Mouse (Mus musculus) cerebral cortex, adult 2 months (tissue): Measurements from ENCODE around the gene Itprid2.

Experiments used
- WGBS: fragments of 180-500 bp; shearing (Covaris S2); methylation state at CpG from one replicate; pipeline ENCODE4 v1.1.7; 2018; 5-methylcytosine and 5-hydroxymethylcytosine counted together

Itprid2 gene

GRCm38 (mm10) chr2:79634528-79635400, at the start of gene Itprid2:
Gene Itprid2, plus strand, starts transcription at chr2:79635352.
- 2% methylated on average over 44 of the region's 46 CpGs for WGBS

GRCm38 (mm10) chr2:79596177-79596576, 39.0 kb upstream of the Itprid2 start:
- WGBS = 74% methylated on average over 2 of the region's 2 CpGs

DNA sequence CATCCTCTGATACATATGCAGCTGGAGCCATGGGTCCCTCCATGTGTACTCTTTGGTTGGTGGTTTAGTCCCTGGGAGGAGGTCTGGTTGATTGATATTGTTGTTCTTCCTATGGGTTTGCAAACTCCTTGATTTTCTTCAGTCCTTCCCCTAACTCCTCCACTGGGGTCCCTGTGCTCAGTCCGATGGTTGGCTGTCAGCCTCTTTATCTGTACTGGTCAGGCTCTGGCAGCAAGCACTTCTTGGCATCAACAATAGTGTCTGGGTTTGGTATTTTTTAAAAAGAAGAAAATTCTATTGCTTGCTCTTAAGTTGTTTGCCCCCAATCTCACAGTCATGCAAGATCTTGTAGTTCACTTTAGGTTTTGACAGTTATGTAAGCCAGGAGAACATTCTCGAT, 34.0 kb upstream of the Itprid2 start:
- 44% methylated on average over 2 of the region's 2 CpGs for WGBS

- WGBS = 42% methylated on average over 4 of the region's 4 CpGs
These were observed 33.4 kb upstream of the Itprid2 start for GRCm38 (mm10) chr2:79601691-79602116.

DNA sequence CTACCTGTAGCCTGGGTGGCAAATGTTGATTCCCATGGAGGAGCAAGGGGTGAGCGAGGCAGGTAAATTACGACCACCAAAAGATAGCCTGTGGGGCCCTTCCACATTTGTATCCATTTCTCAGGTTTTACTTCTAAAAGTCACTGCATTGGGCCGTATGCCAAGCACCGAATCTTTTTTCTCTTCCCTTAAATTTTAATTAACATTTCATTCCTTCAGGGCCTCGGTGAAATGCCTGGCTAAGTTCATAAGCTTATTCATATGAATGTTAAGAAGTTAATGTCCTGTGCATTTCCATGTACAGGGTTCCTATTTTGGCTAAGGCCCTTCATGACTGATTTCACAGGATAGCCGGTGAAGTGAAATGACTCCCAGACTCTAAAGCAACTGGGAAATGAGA, 32.8 kb upstream of the Itprid2 start:
- 80% methylated on average over 6 of the region's 6 CpGs for WGBS

DNA sequence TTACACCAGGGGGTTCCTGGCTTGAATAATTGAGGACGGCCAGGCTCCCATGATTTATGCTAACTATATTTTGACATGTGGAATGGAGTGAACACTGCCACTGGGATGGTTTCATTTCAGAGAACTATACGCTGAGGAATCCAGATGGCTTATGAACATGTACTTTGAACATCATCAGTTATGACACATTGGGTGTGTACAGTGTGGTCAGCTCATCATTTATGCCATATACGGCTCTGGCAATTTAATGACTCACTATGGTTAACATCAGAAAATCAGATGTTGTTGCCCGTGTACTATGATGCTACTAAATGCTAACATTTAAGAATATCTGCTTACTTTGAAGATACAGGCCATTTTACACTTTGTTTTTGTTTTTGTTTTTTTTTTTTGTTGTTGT, 31.8 kb upstream of the Itprid2 start:
- WGBS = 92% methylated on average over 4 of the region's 4 CpGs

GRCm38 (mm10) chr2:79606033-79606432, 29.1 kb upstream of the Itprid2 start:
- WGBS = 75% methylated on average over 2 of the region's 2 CpGs

DNA sequence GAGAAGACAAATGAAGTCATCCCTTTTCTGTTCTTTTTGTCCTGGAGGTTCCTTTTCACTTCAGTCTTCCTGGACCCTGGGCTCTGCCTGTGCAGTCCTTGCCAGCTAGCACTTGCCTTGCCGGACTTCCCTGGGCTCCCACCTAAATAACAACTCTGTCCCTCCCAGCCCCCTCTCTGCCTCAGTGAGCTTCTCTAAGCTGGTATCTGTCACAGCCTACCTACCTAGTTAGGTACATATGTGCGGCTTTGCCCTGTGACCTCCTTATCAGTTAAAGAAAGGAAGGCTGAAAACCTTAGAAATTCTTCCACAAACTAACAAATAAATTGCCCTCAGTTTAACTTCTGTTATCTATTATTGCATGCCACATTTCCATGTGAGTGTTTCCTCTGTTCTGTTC, 28.0 kb upstream of the Itprid2 start:
- 91% methylated on average over 2 of the region's 2 CpGs for WGBS

GRCm38 (mm10) chr2:79608301-79609074, 26.7 kb upstream of the Itprid2 start:
- WGBS = 79% methylated on average over 8 of the region's 8 CpGs

- WGBS = 65% methylated on average over 3 of the region's 3 CpGs
These were observed 24.3 kb upstream of the Itprid2 start for GRCm38 (mm10) chr2:79610894-79611293.

- 97% methylated on average over 2 of the region's 2 CpGs for WGBS
These were observed 17.0 kb upstream of the Itprid2 start for GRCm38 (mm10) chr2:79618145-79618544.

- WGBS = 85% methylated on average over 6 of the region's 6 CpGs
These were observed 16.3 kb upstream of the Itprid2 start for GRCm38 (mm10) chr2:79618614-79619568.

DNA sequence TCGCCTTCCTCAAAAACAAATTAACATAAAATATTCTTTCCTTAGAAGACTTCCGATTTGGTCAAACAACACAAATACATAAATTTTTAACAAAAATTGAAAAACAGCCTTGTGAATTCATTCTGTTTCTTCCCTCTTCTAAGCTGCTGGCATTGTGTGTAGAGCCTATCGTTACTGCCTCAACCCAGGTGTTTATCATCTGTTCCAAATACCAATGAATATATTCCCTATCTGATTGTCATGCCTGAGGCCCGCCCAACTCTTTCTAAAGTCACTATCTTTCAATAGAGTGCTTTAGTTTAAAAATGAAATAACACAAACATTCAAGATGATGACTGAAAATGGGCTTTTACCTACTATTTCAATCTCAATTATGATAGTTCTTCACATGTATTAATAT, 11.9 kb upstream of the Itprid2 start:
- 95% methylated on average over 4 of the region's 4 CpGs for WGBS

DNA sequence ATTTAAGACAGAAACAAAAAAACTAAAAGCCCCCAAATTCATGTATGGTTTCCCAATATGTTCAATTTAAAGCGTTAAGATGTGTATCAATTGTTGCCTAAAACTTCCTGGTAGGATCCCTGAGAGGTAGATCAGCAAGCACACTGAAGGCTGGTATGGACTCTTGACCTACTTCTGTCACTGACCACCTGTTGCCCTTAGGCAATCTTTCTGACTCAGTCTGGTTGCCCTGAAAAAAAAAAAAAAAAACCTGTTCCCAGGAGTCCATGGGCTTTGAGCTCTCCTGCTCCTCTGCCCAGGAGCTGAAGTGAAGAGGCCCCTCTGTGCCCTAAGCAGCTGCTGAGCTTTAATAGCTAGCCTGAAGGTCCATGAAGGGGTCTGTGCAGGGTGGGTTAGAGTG, 7.5 kb upstream of the Itprid2 start:
- WGBS = 100% methylated on average over 1 of the region's 1 CpGs

DNA sequence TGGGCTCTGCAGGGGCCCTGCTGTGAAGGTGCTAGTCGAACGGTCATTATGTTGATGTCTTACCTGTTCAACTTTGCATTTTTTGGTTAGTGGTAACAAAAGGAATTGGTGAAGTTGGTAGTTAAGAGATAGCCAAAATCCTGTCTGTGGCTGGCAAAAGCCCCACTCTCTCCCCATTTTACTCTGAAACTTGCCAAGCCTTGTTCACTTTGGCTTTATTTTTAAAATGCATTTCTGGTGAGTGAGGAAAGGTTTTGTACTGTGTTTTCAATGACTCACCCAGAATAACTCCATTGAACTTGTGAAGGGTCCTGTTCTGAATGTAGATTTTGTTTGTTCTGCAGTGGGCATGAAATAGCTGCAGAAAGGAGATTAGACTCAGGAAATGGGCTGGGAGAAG, 4.9 kb upstream of the Itprid2 start:
- WGBS = 58% methylated on average over 2 of the region's 2 CpGs

GRCm38 (mm10) chr2:79635426-79636291, 507 bp downstream of the Itprid2 start:
- under 1% methylated on average over 83 of the region's 83 CpGs for WGBS

DNA sequence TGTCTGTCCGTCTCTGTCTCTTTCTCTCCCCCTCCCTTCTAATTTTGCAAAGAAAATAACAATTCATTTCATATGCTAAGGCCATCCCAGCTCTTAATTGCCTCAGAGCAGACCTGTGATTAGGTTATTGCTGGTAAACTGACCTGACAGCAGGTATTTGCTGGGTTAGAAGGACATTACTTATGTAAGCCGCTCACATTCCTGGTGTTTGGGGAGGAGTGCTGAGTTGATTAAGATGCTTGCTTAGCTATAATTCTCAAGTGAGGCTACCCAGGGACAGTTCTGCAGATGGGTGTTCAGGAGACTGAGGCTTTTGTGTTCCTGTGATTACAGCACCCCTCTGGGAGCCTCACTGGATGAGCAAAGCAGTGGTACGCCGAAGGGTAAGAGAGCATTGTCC, 3.8 kb downstream of the Itprid2 start:
- 52% methylated on average over 4 of the region's 4 CpGs for WGBS

DNA sequence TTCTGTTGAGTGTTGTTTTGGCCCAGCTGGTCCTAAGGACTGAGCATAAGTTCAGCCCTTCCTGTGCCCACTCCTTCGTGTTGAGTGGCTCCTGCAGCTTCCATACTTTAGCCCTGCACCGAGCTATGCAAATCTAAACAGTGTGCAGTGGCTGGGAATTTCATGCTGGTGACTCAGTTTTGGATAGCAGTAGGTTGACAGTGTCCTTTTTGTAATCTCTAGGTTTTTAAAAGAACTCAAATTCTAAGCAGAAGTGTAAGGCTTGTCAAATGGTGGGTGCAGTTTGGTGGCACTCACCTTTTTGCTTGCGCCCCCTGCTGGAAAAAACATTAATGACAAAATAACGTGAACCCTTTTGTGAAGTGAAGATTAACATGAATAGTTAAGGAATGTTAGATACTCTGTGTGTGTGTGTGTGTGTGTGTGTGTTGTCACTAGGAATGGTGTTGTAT, 11.1 kb downstream of the Itprid2 start:
- 23% methylated on average over 4 of the region's 4 CpGs for WGBS

DNA sequence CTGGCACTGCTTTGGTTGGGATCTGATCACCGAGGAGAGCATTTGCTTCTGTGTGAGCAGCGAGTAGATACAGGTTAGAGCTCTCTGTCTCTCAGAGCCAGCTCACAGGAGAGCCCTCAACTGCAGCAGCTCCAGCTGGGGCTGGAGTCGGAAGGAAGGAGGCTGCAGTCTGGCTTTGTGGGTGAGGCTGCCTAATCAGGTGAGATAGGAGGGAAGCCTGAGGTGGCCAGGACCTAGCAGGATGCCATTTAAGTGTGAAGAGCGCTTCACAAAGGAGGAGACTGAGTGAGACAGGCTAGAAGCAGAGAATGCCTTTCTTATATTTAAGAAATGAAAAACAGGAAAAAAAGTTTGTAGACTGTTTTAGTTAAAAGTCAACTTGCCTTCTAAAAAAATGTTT, 11.9 kb downstream of the Itprid2 start:
- 64% methylated on average over 4 of the region's 4 CpGs for WGBS

GRCm38 (mm10) chr2:79647728-79648127, 12.6 kb downstream of the Itprid2 start:
- WGBS = 50% methylated on average over 2 of the region's 2 CpGs

DNA sequence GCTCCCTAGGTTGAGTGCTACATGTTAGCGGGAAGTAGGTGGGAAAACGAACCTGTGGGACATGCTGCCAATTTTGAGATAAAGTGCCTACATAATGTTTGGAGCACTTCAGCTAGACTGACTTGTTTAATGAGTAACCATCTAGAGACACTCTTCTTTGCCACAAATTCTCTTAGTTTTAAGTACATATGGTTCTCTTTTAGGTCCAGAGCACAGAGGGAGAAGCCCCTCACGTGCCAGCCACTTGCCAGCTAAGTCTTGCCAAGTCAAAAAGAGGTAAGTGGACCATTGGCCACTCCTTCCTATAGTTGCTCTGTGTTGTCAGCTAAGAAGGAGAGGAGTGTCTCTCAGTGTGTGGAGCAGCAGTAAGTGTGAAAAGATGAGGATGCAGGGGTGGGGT, 16.0 kb downstream of the Itprid2 start:
- 76% methylated on average over 3 of the region's 3 CpGs for WGBS
